In genomic region chr13:50092537-50092936, GRCm38 (mm10) we compare ENCODE assay signal across 22 mouse cellular contexts.
"Had no signal": no experiment of that assay in that cellular context is flagged by ENCODE, and none has a peak within 500 bp of the region (broad histone marks: within the 10 kb centered on the region; RNA-seq: fewer than 3 reads in every experiment).

No protein-coding gene starts in this region.

- H3K36me3 ChIP-seq: heart, embryonic 13.5 days; heart, embryonic 15.5 days; hindbrain, embryonic 10.5 days; hindbrain, embryonic 12.5 days; intestine, embryonic 15.5 days; limb, embryonic 10.5 days; limb, embryonic 12.5 days had no signal

- H3K4me1 ChIP-seq: heart, embryonic 13.5 days; heart, embryonic 15.5 days; hindbrain, embryonic 10.5 days; hindbrain, embryonic 12.5 days; intestine, embryonic 15.5 days; limb, embryonic 10.5 days; limb, embryonic 12.5 days had no signal

- ATAC-seq: hindbrain, embryonic 16.5 days; inflammation-experienced regulatory T-cells, adult 6 months; intestine, embryonic 15.5 days; intestine, postnatal 0 days had no signal

- H3K9me3 ChIP-seq: heart, embryonic 13.5 days; heart, embryonic 15.5 days; hindbrain, embryonic 10.5 days; hindbrain, embryonic 12.5 days; intestine, embryonic 15.5 days; limb, embryonic 10.5 days; limb, embryonic 12.5 days had no signal

- H3K27me3 ChIP-seq: heart, embryonic 13.5 days; heart, embryonic 15.5 days; hindbrain, embryonic 12.5 days; intestine, embryonic 15.5 days; limb, embryonic 12.5 days had no signal

- DNase-seq: gastrocnemius, adult 2 months; gastrocnemius, postnatal 10 days; gastrocnemius, postnatal 25 days; heart, postnatal 4 days; kidney, adult 18-20 months; kidney, adult 8-10 months; kidney, postnatal 10 days; kidney, postnatal 25 days; kidney, postnatal 4 days; liver had no signal

- H3K4me3 ChIP-seq: gastrocnemius, adult 2 months; heart, embryonic 13.5 days; heart, embryonic 15.5 days; hindbrain, embryonic 10.5 days; hindbrain, embryonic 12.5 days; intestine, embryonic 15.5 days; layer of hippocampus, adult 2 months; left cerebral cortex, adult 2 months; limb, embryonic 10.5 days; limb, embryonic 12.5 days had no signal
